Mouse (Mus musculus) B cell, adult 62 days (primary cell): ENCODE measurements around the gene Olfr235. TPM values are rescaled to one million over a fixed set of nuclear protein-coding genes. Genes with fewer than 3 reads are reported as not detected.

Source experiments
- total RNA-seq: library from RNA; stranded (reverse); gene quantifications from 4 replicates; pipeline ENCODE4 v1.2.4, GENCODE M21; 2023

Gene Olfr235
- total RNA-seq = not detected in 4 replicates

DNA sequence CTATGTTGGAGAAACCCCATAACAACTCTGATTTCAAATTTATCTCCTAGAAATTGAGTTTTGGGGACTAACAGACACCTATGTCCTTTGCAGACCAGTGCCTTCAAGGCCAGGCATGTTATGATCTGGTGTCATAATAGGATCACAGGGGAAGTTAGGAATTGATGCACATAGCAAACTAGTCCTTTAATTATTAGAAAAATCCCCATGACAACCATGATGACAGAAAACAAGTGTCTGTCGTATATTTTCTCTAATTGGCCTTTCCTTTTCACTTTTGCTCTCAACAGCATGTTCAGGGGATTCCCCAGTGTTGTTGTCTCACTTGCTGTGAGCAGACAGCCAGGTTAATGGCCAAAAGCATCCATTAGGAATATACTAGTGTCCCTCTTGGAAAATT lies at the start of gene Olfr235:
Olfr235 (plus strand) TSS at position 301 of the 400 bp plus-strand sequence.

DNA sequence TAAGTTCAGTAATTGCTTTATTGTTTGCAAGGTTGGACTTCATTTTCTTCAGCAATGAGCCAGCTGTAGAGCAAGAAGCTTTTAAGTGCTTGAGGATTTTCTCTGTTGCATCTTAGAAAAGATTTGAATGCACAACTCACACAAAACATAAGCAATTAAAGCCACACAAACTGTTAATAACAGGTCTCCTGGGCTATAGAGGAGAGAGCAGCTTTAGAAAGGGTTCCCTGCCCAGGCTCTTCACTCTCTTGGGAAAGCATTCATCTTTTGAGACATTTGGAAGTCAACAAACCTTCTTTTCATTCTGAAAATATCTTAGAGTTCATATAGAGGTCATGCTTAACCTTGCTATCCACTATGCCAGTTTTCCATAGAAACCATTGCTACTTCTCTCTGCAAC lies 28.3 kb upstream of the Olfr235 start, which contains the start of gene Olfr1432:
Olfr1432 (minus strand) TSS at position 101 of the 400 bp plus-strand sequence.

DNA sequence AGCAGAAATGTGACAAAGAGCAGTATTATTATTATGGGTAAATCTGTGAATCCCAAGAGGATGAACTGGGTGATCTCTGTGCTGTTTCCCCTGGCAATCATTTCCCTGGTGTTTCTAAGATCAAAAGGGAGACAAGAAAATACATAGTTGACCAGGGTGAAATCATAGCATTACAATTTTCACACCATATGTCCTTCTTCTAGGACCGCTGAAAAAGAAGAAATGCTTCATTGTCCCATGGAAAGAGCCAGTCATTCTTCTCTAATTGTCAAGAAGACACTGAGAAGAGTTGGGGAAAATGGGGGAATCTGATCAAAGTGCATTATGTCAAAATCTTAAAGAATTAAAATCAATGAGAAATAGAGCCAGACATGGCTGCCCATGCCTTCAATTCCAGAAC lies 19.3 kb upstream of the Olfr235 start, which contains the start of gene Olfr262:
Olfr262 (minus strand) TSS at position 101 of the 400 bp plus-strand sequence.

DNA sequence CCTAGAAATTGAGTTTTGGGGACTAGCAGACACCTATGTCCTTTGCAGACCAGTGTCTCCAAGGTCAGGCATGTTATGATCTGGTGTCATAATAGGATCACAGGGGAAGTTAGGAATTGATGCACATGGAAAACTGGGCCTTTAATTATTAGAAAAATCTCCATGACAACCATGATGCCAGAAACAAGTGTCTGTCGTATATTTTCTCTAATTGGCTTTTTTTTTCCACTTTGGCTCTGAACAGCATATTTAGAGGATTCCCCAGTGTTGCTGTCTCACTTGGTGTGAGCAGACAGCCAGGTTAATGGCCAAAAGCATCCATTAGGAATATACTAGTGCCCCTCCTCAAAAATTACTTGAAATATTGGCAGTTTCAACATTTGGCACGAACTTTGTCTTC lies 18.7 kb downstream of the Olfr235 start, which contains the start of gene Olfr1434:
Olfr1434 (plus strand) TSS at position 301 of the 400 bp plus-strand sequence.

DNA sequence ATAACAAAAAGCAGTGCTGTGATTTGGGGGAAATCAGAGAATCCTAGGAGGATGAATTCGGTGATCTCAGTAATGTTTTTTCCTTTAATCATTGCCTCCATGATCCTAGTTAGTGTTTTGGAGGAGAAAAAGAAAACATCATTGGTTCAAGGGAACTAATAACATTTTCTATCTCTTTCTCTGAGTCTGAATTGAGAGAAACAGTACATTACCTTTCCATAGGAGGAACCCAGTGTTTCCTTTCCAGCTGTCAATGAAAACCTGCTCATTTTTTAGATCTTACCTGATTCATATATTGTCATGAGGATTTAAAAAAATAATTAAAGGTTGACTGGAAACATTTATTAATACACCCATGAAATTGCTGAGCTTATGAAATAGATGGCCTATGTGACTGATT lies 38.2 kb downstream of the Olfr235 start, which contains the start of gene Olfr1436:
Olfr1436 (minus strand) TSS at position 101 of the 400 bp plus-strand sequence.

Other genes starting within 250 kb of the Olfr235 start
- not detected in 4 replicates for gene Olfr1423, start 219.7 kb upstream of the Olfr235 start, total RNA-seq
- not detected in 4 replicates for gene Olfr1424, start 198.3 kb upstream of the Olfr235 start, total RNA-seq
- gene Olfr1425, start 183.3 kb upstream of the Olfr235 start, total RNA-seq = not detected in 4 replicates
- not detected in 4 replicates for gene Olfr1426, start 169.0 kb upstream of the Olfr235 start, total RNA-seq
- not detected in 4 replicates for gene Olfr1427, start 157.7 kb upstream of the Olfr235 start, total RNA-seq
- gene Olfr1428, start 145.1 kb upstream of the Olfr235 start, total RNA-seq = not detected in 4 replicates
- not detected in 4 replicates for gene Olfr76, start 137.8 kb upstream of the Olfr235 start, total RNA-seq
- gene Olfr1555-ps1, start 90.9 kb upstream of the Olfr235 start, total RNA-seq = not detected in 4 replicates
- gene Olfr1431, start 60.4 kb upstream of the Olfr235 start, total RNA-seq = not detected in 4 replicates
- not detected in 4 replicates for gene Olfr1432, start 28.4 kb upstream of the Olfr235 start, total RNA-seq
- not detected in 4 replicates for gene Olfr262, start 19.4 kb upstream of the Olfr235 start, total RNA-seq
- gene Olfr1434, start 18.8 kb downstream of the Olfr235 start, total RNA-seq = not detected in 4 replicates
- not detected in 4 replicates for gene Olfr1436, start 38.1 kb downstream of the Olfr235 start, total RNA-seq
- not detected in 4 replicates for gene Olfr1437, start 64.1 kb downstream of the Olfr235 start, total RNA-seq
- gene Olfr1438-ps1, start 74.9 kb downstream of the Olfr235 start, total RNA-seq = not detected in 4 replicates
- gene Olfr1440, start 126.2 kb downstream of the Olfr235 start, total RNA-seq = not detected in 4 replicates
- not detected in 4 replicates for gene Olfr1441, start 156.4 kb downstream of the Olfr235 start, total RNA-seq
- gene Pfpl, start 166.9 kb downstream of the Olfr235 start, total RNA-seq = not detected in 4 replicates
- gene Mpeg1, start 199.7 kb downstream of the Olfr235 start, total RNA-seq = 30.5 to 39.8 TPM (median 35.5 TPM) in 4 replicates
- gene Dtx4, start 240.4 kb downstream of the Olfr235 start, total RNA-seq = 7.6 to 8.7 TPM (median 8.2 TPM) in 4 replicates